Mouse (Mus musculus) spleen, postnatal 36 days (tissue): Measurements from ENCODE around the gene Gm8094.
"Not testable (repeated sequence)": the region's sequence is repeated elsewhere in the genome, so short reads cannot be mapped to it uniquely, and the experiment has no call there.

ENCODE experiments used
- DNase-seq, 2 experiments: peaks; one replicate each; pipeline ENCODE4 v3.0.0; 2022; ENCODE audit warnings: low spot score in 2 of 2, mixed read lengths in 1 of 2

The Gm8094 gene

GRCm38 (mm10) chr14:43076543-43076942 is at the start of gene Gm8094:
TSS of gene Gm8094 (minus strand) at chr14:43076643.
- DNase-seq = not testable (repeated sequence)

- not testable (repeated sequence) for DNase-seq
Observed at GRCm38 (mm10) chr14:43119673-43120072, 43.2 kb upstream of the Gm8094 start.

DNA sequence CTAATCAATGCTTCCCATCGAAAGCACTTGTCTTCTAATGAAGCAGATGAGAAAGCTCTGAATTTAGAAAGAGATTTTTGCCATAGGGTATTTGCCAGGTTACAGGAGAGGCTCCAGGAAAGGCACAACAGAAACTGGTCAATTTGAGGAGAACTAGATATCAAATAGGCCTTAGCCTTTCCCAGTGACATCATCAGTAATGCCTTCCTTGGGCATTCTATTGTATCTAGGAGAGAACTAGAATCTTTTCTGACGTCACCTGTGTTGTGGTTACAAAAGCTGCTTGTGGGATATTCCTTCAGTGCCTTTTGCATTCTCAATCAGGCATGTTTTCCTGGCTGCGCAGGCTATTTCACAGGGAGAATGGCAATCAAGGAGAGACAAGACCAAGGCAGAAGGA is 23.9 kb upstream of the Gm8094 start, which contains the start of gene Gm8104:
TSS of gene Gm8104 (plus strand) at position 301 of the 400 bp plus-strand sequence.
- not testable (repeated sequence) for DNase-seq

DNA sequence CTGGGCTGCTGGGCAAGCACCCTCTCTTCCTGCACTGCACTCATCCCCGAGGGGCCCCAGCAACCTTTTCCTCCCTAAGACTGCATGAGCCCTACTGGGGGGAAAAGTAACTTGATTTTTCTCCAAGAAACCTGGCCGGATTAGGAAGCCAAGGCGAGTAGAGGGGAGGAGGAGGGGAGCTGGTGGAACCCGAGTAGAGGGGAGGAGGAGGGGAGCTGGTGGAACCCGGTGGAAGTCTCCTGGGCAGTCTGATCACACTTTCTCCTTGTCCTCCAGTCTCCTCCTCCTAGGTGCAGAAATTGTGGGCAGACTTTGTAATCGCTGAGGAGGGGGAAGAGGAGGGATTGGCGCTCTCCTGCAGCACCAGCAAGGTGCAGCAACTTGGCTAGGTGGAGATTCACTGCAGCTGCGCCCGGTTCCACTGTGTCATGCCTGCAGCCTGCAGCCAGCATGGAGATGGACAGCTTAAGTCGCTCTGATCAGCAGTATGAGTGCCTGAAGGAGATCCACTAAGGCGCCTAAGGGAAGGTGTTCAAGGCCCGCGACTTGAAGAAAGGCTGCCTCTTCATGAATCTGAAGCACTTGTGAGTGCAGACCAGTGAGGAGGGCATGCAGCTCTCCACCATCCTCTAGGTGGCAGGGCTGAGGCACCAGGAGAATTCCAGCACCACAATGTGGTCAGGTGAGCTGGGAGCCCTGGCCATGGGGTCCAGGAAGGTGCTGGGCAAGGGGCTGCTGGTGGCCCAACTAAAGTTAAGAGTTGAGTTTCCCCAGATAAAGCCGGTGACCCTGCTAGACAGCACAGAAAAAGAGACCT is 12.9 kb upstream of the Gm8094 start:
- not testable (repeated sequence) for DNase-seq

GRCm38 (mm10) chr14:43084936-43085730 is 8.7 kb upstream of the Gm8094 start:
- peak in 1 of 2 experiments; percentile 6 for DNase-seq

GRCm38 (mm10) chr14:43060179-43060578 is 16.3 kb downstream of the Gm8094 start:
- DNase-seq = not testable (repeated sequence)

DNA sequence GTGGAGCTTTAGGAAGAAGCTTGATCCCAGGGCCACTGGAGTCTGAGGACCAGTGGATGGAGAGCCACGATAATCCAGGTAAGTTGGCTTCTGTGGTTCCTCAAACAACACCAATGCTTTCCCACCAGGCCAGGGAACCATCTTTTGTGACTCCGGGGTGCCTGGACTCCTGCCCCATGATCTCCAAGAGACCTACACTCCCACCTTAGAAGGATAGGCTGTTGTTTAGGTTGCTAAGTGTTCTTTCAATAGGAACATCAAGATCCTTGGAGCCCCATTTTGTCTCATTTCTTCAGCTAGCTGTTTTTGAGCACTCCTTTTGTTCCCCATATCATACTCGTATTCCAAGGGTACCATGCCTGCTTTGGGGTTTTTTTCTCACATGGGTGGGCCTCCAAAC is 18.4 kb downstream of the Gm8094 start:
- not testable (repeated sequence) for DNase-seq
